Mouse (Mus musculus): Measurements from ENCODE around the gene Nav3. TPM values are rescaled to one million over a fixed set of nuclear protein-coding genes. Genes with fewer than 3 reads are reported as not detected.

The Nav3 gene
- total and polyA plus RNA-seq, 2 experiments from 2014 or later = 1.4 to 7.7 TPM

DNA sequence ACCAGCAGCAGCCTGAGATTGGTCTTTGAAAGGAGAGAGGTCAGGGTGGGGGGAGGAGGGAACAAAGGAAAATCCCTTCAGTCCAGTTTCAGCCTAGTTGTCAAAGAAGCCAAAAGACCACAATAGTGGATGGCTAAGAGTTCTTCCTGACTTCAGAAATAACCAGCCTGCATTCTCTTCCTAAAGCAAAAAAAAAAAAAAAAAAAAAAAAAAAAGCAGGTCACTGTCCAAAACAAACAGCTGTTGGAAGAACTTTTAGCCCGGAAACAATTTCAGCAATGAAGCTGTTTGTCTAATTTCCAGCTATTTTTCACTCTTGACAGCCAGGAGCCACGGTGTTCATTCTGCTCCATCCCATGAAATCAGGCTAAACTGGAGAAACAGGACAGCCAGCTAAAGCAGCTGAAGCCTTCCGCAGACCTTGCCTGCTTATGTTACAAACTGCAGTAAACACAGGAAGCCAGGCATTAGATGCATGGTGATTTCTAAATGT is 455.2 kb downstream of the Nav3 start:
- no peak for ATAC-seq (ENCODE audit: insufficient read depth, low read depth)
- peak overlapping the region; percentile 31 for H3K4me2 ChIP-seq (ENCODE audit: low read depth, low read length)
- no peak for TF ChIP-seq CTCF (IDR thresholded peaks at IDR 0.05; ENCODE audit: low read depth)
- TF ChIP-seq EP300 (IDR thresholded peaks at IDR 0.05; ENCODE audit: low read depth) = peak; percentile 70
- no peaks in the 10 kb centered on the region for H3K4me1 ChIP-seq (ENCODE audit: control insufficient read depth, insufficient read depth)
- no peaks in the 10 kb centered on the region for H3K9me3 ChIP-seq (replicated peaks; ENCODE audit: control insufficient read depth, low read length)
- peak; percentile 56 for DNase-seq (ENCODE audit: low spot score)
- no peak overlapping the region for H3K4me3 ChIP-seq (ENCODE audit: low read depth, low read length)
- H3K36me3 ChIP-seq (replicated peaks; ENCODE audit: control insufficient read depth, insufficient read depth, low read length) = no peaks in the 10 kb centered on the region
- H3K9ac ChIP-seq (replicated peaks; ENCODE audit: low read depth, low read length) = no peak overlapping the region
- peak overlapping the region; percentile 53; the same call in 1 of the 2 replicates for H3K27ac ChIP-seq (ENCODE audit: low read depth)
- WGBS = 31% methylated on average over 3 of the region's 3 CpGs
- no peaks in the 10 kb centered on the region for H3K27me3 ChIP-seq (ENCODE audit: control insufficient read depth, insufficient read depth, low read length)

DNA sequence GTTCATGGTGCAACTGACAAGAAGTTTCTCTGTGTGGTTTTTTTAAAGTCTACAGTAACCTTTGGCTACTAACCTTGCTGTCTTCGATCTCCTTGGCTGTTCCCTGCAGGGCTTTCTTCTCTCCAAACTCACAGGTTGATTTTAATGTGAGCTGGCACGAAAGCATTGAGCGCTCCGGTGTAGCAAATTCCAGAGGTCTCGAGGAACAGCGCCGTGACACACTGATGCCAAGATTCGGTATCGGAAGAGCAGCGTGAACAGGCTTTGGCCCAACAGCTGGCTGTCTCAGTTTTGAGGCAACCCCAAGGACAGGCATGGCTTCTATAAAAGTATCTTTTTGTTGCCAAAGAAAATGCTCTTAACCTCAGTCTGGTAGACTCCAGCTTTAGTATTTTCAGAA is 456.1 kb downstream of the Nav3 start:
- Histone ChIP-seq H3K4me2 (ENCODE audit: low read depth, low read length) (peak overlapping the region; percentile 45), H3K9me3 (replicated peaks; ENCODE audit: control insufficient read depth, low read length) (no peaks in the 10 kb centered on the region), H3K36me3 (replicated peaks; ENCODE audit: control insufficient read depth, insufficient read depth, low read length) (no peaks in the 10 kb centered on the region), H3K27ac (ENCODE audit: low read depth) (peak overlapping the region; percentile 71), H3K4me1 (ENCODE audit: control insufficient read depth, insufficient read depth) (no peaks in the 10 kb centered on the region), H3K9ac (replicated peaks; ENCODE audit: low read depth, low read length) (no peak overlapping the region), H3K27me3 (ENCODE audit: control insufficient read depth, insufficient read depth, low read length) (no peaks in the 10 kb centered on the region), H3K4me3 (ENCODE audit: low read depth, low read length) (peak overlapping the region; percentile 27)
- no peak for ATAC-seq (ENCODE audit: insufficient read depth, low read depth)
- no peak for DNase-seq (ENCODE audit: low spot score)
- 47% methylated on average over 10 of the region's 10 CpGs for WGBS
- TF ChIP-seq CTCF (IDR thresholded peaks at IDR 0.05; ENCODE audit: low read depth) = no peak

DNA sequence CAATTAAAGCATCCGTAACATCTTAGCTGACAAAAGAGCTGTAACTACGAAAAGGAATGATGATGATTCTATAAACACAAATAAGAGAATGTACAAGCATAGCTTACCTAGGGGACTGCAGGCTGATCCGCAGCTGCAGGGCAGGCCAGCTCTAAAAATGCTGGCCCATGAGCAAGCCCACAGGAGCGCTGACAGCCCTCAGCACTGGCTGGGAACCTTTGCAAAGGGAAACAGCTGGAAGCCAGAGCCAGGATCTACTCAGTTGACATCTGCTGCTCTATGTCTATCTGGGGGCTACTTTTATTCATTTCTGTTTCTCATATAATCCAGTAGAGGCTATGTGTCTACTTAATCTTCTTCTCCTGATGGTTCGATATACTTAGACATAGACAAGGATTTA is 461.7 kb downstream of the Nav3 start:
- Histone ChIP-seq H3K36me3 (replicated peaks; ENCODE audit: control insufficient read depth, insufficient read depth, low read length) (no peaks in the 10 kb centered on the region), H3K4me1 (ENCODE audit: control insufficient read depth, insufficient read depth) (no peaks in the 10 kb centered on the region), H3K27me3 (ENCODE audit: control insufficient read depth, insufficient read depth, low read length) (no peaks in the 10 kb centered on the region), H3K4me3 (ENCODE audit: low read depth, low read length) (no peak overlapping the region), H3K4me2 (ENCODE audit: low read depth, low read length) (no peak overlapping the region), H3K27ac (ENCODE audit: low read depth) (peak overlapping the region; percentile 48), H3K9me3 (replicated peaks; ENCODE audit: control insufficient read depth, low read length) (no peaks in the 10 kb centered on the region), H3K9ac (replicated peaks; ENCODE audit: low read depth, low read length) (no peak overlapping the region)
- 68% methylated on average over 5 of the region's 5 CpGs for WGBS
- no peak for TF ChIP-seq CTCF (IDR thresholded peaks at IDR 0.05; ENCODE audit: low read depth)
- no peak for TF ChIP-seq EP300 (IDR thresholded peaks at IDR 0.05; ENCODE audit: low read depth)
- DNase-seq (ENCODE audit: low spot score) (no peak), ATAC-seq (ENCODE audit: insufficient read depth, low read depth) (no peak)

DNA sequence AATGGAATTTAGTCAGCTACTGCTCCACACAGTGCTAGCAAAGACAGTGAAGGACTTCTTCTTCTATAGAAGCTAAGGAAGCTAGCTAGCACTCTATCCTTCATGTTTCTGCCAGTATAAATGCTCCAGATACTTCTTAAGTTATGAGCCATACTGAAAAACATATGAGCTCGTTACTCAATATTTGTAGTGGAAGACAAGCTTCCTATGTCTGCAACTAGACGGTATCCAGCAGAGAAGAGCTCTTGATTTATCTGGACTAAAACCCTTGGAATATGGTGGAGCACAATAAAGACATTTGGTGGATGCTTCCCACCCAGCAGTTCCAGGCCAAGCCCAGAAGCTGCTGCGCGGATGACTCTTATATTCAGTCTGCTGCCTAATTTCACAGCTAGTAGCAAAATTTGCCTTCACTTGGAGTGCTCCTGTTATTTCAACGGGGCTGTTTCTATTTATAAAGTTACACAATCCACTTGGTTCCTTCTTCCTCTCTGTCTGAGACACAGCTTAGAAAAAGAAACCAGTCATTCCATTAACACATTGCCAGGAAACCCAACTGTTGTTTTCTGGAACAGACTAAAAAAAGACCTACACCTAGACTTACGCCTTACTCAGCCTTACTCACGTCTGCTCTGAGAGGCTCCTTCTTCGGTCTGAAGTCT is 470.0 kb downstream of the Nav3 start:
- Histone ChIP-seq H3K4me3 (ENCODE audit: low read depth, low read length) (no peak overlapping the region), H3K9ac (replicated peaks; ENCODE audit: low read depth, low read length) (no peak overlapping the region), H3K4me2 (ENCODE audit: low read depth, low read length) (peak overlapping the region; percentile 24), H3K9me3 (replicated peaks; ENCODE audit: control insufficient read depth, low read length) (no peaks in the 10 kb centered on the region), H3K4me1 (ENCODE audit: control insufficient read depth, insufficient read depth) (no peaks in the 10 kb centered on the region), H3K27me3 (ENCODE audit: control insufficient read depth, insufficient read depth, low read length) (no peaks in the 10 kb centered on the region), H3K27ac (ENCODE audit: low read depth) (peak overlapping the region; percentile 74), H3K36me3 (replicated peaks; ENCODE audit: control insufficient read depth, insufficient read depth, low read length) (no peaks in the 10 kb centered on the region)
- DNase-seq (ENCODE audit: low spot score) (peak; percentile 26), ATAC-seq (ENCODE audit: insufficient read depth, low read depth) (peak; percentile 11; the same call in 1 of the 2 replicates)
- WGBS = 39% methylated on average over 8 of the region's 8 CpGs
- TF ChIP-seq CTCF (IDR thresholded peaks at IDR 0.05; ENCODE audit: low read depth) = no peak
- TF ChIP-seq EP300 (IDR thresholded peaks at IDR 0.05; ENCODE audit: low read depth) = no peak

DNA sequence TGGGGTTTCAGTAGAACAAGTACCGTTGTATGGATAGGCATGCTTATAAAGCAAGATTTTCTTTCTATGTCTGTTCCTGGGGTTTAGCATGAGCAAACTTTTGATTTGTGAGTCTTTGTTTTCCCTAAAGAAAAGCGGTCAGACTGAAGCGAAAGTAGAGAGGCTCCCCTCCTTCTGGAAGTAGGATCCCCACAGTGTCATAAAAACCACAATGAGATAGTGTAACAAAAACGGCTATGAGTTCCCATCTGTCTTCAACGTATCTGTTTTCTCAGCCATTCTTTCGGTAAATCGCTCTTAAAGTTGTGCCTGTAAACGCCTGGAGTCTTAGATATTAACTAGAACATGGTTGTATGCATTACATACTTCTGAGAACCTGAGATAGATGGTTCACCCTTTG is 479.7 kb downstream of the Nav3 start:
- Histone ChIP-seq H3K36me3 (replicated peaks; ENCODE audit: control insufficient read depth, insufficient read depth, low read length) (no peaks in the 10 kb centered on the region), H3K27ac (ENCODE audit: low read depth) (no peak overlapping the region), H3K9me3 (replicated peaks; ENCODE audit: control insufficient read depth, low read length) (no peaks in the 10 kb centered on the region), H3K4me1 (ENCODE audit: control insufficient read depth, insufficient read depth) (0 out of 2 replicates have a peak, but pooled peaks cover 3% of the 10 kb centered on the region), H3K9ac (replicated peaks; ENCODE audit: low read depth, low read length) (no peak overlapping the region), H3K27me3 (ENCODE audit: control insufficient read depth, insufficient read depth, low read length) (no peaks in the 10 kb centered on the region), H3K4me2 (ENCODE audit: low read depth, low read length) (no peak overlapping the region), H3K4me3 (ENCODE audit: low read depth, low read length) (no peak overlapping the region)
- DNase-seq (ENCODE audit: low spot score) (no peak), ATAC-seq (ENCODE audit: insufficient read depth, low read depth) (no peak)
- 80% methylated on average over 8 of the region's 8 CpGs for WGBS
- no peak for TF ChIP-seq CTCF (IDR thresholded peaks at IDR 0.05; ENCODE audit: low read depth)
- TF ChIP-seq EP300 (IDR thresholded peaks at IDR 0.05; ENCODE audit: low read depth) = no peak

DNA sequence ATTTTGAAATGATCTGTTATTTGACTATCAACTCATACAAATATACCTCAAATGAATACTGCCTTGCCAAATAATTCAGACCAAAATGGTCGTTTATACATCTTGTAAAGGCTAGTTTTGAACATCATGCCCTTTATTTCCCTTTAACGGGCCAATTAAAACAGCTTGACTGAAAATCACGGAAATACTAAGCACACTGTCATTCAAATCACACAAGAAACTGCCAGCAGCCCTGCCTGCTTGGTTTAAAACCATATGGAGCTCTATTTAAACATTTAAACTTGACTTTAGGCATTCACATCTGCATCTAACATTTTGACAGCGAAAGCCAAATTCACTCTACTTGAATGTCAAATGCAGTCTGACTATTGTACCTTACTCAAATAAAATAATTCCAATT is 481.8 kb downstream of the Nav3 start:
- 62% methylated on average over 4 of the region's 4 CpGs for WGBS
- TF ChIP-seq CTCF (IDR thresholded peaks at IDR 0.05; ENCODE audit: low read depth) = no peak
- TF ChIP-seq EP300 (IDR thresholded peaks at IDR 0.05; ENCODE audit: low read depth) = no peak

More for the DNA sequence above, 481.8 kb downstream of the Nav3 start:
- Histone ChIP-seq H3K4me2 (ENCODE audit: low read depth, low read length) (no peak overlapping the region), H3K27ac (ENCODE audit: low read depth) (no peak overlapping the region), H3K27me3 (ENCODE audit: control insufficient read depth, insufficient read depth, low read length) (no peaks in the 10 kb centered on the region), H3K4me1 (ENCODE audit: control insufficient read depth, insufficient read depth) (0 out of 2 replicates have a peak, but pooled peaks cover 3% of the 10 kb centered on the region), H3K4me3 (ENCODE audit: low read depth, low read length) (no peak overlapping the region), H3K36me3 (replicated peaks; ENCODE audit: control insufficient read depth, insufficient read depth, low read length) (no peaks in the 10 kb centered on the region), H3K9ac (replicated peaks; ENCODE audit: low read depth, low read length) (no peak overlapping the region), H3K9me3 (replicated peaks; ENCODE audit: control insufficient read depth, low read length) (no peaks in the 10 kb centered on the region)
- ATAC-seq (ENCODE audit: insufficient read depth, low read depth) (no peak), DNase-seq (ENCODE audit: low spot score) (no peak)
